Mouse (Mus musculus) hindbrain, embryonic 13.5 days (tissue): ENCODE data around the gene Cpa4. TPM values are rescaled to one million over a fixed set of nuclear protein-coding genes. Genes with fewer than 3 reads are reported as not detected.

ENCODE experiments used
- ATAC-seq: fragments of 200-750 bp; cut with Nextera tagmentation; 2 replicates; pipeline ENCODE4 v1.8.0; 2017; ENCODE audit warnings: moderate TSS enrichment; ENCODE audit not compliant: low FRiP score
- H3K27ac ChIP-seq: fragments of 300-500 bp; sonication (generic); 2 replicates; pipeline ENCODE4 v1.5.1; 2015; ENCODE audit warnings: inconsistent platforms, mild to moderate bottlenecking, moderate library complexity
- H3K27me3 ChIP-seq: fragments of 300-500 bp; sonication (generic); 2 replicates; pipeline ENCODE4 v1.6.1; 2015; ENCODE audit warnings: mild to moderate bottlenecking, inconsistent platforms
- H3K36me3 ChIP-seq: fragments of 300-500 bp; sonication (generic); 2 replicates; pipeline ENCODE4 v1.6.1; 2015; ENCODE audit warnings: mild to moderate bottlenecking, inconsistent platforms
- H3K4me1 ChIP-seq: fragments of 300-500 bp; sonication (generic); replicated peaks from 2 replicates; pipeline ENCODE4 v1.6.1; 2015; ENCODE audit warnings: inconsistent platforms
- H3K4me2 ChIP-seq: fragments of 300-500 bp; sonication (generic); 2 replicates; pipeline ENCODE4 v1.6.1; 2015; ENCODE audit warnings: inconsistent platforms, mild to moderate bottlenecking, moderate library complexity
- H3K4me3 ChIP-seq: fragments of 300-500 bp; sonication (generic); 2 replicates; pipeline ENCODE4 v1.5.1; 2015; ENCODE audit warnings: mild to moderate bottlenecking, inconsistent platforms
- H3K9ac ChIP-seq: fragments of 300-500 bp; sonication (generic); 2 replicates; pipeline ENCODE4 v1.6.1; 2015; ENCODE audit warnings: mild to moderate bottlenecking, inconsistent platforms
- H3K9me3 ChIP-seq: fragments of 300-500 bp; sonication (generic); 2 replicates; pipeline ENCODE4 v1.6.1; 2016; ENCODE audit warnings: inconsistent platforms
- WGBS: fragments of 180-500 bp; shearing (Covaris S2); methylation state at CpG from one replicate; pipeline ENCODE4 v1.1.7; 2015; 5-methylcytosine and 5-hydroxymethylcytosine counted together
- polyA plus RNA-seq: library from polyadenylated mRNA; unstranded; fragments of >200 nt; fragmentation: Nextera tagmentation; extraction: Ambion mirVana; gene quantifications from 2 replicates; pipeline ENCODE4 v1.2.1, GENCODE M21; 2015

Gene Cpa4
- polyA plus RNA-seq, 1 experiment from 2014 or later: 1.5 TPM

DNA sequence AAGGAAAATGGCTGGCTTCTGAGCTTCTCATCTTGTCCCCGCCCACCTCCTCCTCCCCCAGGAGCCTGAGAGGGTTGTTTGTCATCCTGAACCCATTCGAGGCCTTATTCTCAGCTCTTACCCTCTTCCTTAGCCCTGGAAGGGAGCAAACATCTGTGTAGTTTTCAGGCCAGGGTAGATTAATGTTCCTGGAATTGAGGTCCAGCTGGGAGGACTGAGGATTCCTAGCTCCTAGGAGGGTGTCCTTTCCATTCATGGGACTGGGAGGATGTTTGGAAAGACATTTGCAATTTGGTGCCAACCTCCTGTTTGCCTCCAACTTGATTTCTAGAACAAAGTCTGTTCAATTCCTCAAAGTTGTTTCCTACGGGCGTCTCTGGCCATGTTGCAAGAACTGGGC lies 52.4 kb downstream of the Cpa4 start:
- H3K9me3 ChIP-seq: no peaks in the 10 kb centered on the region
- no peak overlapping the region for H3K27ac ChIP-seq
- H3K27me3 ChIP-seq: no peaks in the 10 kb centered on the region
- H3K4me3 ChIP-seq: no peak overlapping the region
- 82% methylated on average over 4 of the region's 4 CpGs for WGBS
- peaks cover 37% of the 10 kb centered on the region for H3K4me1 ChIP-seq
- ATAC-seq: no peak
- H3K36me3 ChIP-seq: no peaks in the 10 kb centered on the region
- no peak overlapping the region for H3K4me2 ChIP-seq
- H3K9ac ChIP-seq: no peak overlapping the region

DNA sequence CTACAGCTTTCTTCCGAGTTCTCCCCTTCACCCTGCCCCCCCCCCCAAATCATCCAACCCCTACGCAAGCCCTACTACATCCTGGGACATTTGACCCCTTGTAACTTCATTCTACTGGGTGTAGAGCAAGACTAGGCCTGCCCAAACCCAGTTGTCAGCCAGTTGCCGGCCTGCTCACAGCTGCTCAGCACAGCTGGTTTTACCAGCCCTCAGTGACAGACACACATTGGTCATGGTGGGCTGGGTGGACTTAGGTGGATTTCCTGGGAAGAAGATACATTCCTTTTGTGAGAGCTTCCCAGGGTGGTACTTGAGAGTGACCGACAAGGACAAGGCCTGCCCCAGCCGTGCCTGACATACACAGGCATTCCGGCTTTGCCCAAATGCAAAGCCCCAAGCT lies 52.8 kb downstream of the Cpa4 start:
- Histone ChIP-seq H3K27ac (no peak overlapping the region), H3K9ac (no peak overlapping the region), H3K9me3 (no peaks in the 10 kb centered on the region), H3K4me2 (no peak overlapping the region), H3K4me3 (no peak overlapping the region), H3K27me3 (no peaks in the 10 kb centered on the region), H3K4me1 (peaks cover 33% of the 10 kb centered on the region), H3K36me3 (no peaks in the 10 kb centered on the region)
- ATAC-seq: no peak
- WGBS: 88% methylated on average over 6 of the region's 6 CpGs

DNA sequence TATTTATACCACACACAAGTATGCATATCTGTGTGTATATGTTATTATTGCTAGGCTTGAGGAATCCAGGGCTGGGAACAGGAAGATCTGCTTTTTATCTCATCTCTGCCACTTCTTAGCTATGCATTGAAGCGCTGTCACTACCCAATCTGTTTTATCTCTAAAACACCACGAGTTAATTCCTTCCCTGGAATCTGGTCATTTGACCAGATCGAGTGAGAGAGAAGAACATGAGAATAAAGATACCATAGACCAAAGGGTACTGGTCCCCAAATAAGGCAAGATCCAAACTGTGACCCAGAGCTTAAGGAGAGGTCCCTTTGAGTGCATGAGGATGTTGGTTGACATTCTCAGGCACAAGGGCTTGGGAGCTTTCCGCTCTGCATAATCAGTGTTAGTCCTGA lies 53.8 kb downstream of the Cpa4 start:
- ATAC-seq: no peak
- WGBS: 85% methylated on average over 4 of the region's 4 CpGs
- H3K9me3 ChIP-seq: no peaks in the 10 kb centered on the region
- H3K27ac ChIP-seq: no peak overlapping the region
- no peak overlapping the region for H3K4me3 ChIP-seq
- H3K27me3 ChIP-seq: no peaks in the 10 kb centered on the region
- peaks cover 23% of the 10 kb centered on the region for H3K4me1 ChIP-seq
- H3K4me2 ChIP-seq: no peak overlapping the region
- H3K36me3 ChIP-seq: no peaks in the 10 kb centered on the region
- no peak overlapping the region for H3K9ac ChIP-seq

DNA sequence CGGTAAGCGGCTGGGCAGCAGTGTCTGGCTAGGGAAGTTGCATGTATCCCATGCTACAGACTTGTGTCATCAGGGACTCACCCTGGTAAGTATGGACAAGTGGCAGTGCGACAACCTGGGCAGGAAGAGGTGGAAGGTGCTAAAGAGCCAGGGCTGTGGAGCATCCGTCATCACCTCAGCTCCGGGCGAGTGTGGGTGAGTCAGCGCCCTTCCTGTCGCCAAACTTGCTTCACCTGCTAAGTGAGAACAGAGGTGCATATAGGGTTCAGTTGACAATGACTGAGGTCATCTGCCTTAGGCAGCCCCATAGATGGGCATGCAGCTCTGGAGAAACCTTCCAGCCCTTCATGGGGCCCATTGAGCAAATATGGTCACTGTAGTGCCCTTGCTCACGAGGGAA lies 56.6 kb downstream of the Cpa4 start:
- Histone ChIP-seq H3K27ac (no peak overlapping the region), H3K4me3 (no peak overlapping the region), H3K27me3 (no peaks in the 10 kb centered on the region), H3K4me2 (no peak overlapping the region), H3K9ac (no peak overlapping the region), H3K36me3 (no peaks in the 10 kb centered on the region), H3K4me1 (peaks cover 12% of the 10 kb centered on the region), H3K9me3 (no peaks in the 10 kb centered on the region)
- no peak for ATAC-seq
- whole genome bisulfite sequencing: 91% methylated on average over 9 of the region's 9 CpGs

DNA sequence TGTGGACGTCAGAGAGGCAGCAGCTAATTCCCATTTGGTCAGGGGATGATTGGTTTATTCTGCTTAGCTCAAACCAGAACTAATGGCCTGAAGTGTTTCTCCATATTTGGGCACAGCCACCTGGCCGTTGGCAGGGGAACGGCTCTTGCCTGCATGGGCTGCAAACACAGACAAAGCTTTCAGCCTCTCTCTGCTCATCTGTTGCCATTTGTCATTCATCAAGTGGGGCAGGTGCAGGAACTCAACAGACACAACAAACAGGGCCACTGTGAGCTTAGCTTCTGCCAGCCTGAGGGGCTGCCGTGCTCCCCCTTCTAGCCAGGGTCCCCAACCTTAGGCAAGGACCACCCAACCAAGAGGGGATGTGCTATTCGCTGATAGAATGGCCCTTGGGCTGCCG lies 60.0 kb downstream of the Cpa4 start:
- H3K27ac ChIP-seq: peak overlapping the region; percentile 69
- H3K9ac ChIP-seq: no peak overlapping the region
- no peak overlapping the region for H3K4me2 ChIP-seq
- H3K27me3 ChIP-seq: no peaks in the 10 kb centered on the region
- peaks cover 12% of the 10 kb centered on the region for H3K4me1 ChIP-seq
- H3K36me3 ChIP-seq: no peaks in the 10 kb centered on the region
- H3K4me3 ChIP-seq: no peak overlapping the region
- 38% methylated on average over 6 of the region's 6 CpGs for WGBS
- H3K9me3 ChIP-seq: no peaks in the 10 kb centered on the region
- ATAC-seq: peak; percentile 73; the same call in 1 of the 2 replicates

DNA sequence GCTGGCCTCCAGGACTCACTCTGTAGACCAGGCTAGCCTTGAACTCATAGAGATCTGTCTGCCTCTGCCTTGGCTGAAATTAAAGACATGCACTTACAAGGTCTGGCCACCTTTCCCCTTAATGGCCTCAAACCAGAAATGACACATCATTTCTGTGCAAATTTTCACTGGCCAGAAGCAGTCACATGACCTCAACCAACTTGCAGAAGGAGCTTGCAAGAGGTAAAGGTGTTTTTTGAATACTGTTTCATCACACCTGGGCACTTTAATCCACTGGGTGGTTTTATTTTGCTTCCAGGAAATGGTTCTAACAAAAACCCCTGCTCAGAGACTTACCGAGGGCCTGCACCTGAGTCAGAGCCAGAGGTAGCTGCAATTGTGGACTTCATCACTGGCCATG lies 61.8 kb downstream of the Cpa4 start:
- Histone ChIP-seq H3K27ac (no peak overlapping the region), H3K4me2 (no peak overlapping the region), H3K4me3 (no peak overlapping the region), H3K4me1 (peaks cover 12% of the 10 kb centered on the region), H3K27me3 (no peaks in the 10 kb centered on the region), H3K36me3 (no peaks in the 10 kb centered on the region), H3K9ac (no peak overlapping the region), H3K9me3 (no peaks in the 10 kb centered on the region)
- no peak for ATAC-seq
- WGBS: 91% methylated on average over 1 of the region's 1 CpGs

DNA sequence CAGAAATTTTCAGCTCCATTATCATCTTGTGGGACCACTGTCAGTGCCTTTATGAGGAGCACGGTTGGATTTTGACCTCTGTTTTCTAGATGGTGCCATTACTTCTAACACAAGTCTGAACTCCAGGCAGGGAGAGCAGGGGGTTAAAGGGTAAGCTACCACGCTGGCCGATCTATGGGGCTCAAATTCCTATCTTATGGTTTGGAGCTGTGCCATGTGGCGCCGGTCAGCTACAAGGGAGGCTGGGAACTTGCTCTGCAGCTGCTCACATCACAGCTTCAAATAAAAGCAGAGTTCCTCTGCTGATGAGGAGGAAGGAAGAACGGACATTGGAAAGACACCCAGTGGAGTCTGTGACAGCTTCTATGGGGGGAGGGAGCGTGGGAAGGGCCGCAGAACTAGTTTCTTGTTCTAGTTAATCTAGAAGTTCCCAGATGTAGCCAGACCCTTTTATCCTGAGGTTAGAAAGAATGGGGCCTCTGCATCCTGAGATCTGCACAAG lies 67.2 kb downstream of the Cpa4 start:
- H3K27ac ChIP-seq: 0 out of 2 replicates have a peak overlapping the region, but pooled peaks have one; percentile 8

DNA sequence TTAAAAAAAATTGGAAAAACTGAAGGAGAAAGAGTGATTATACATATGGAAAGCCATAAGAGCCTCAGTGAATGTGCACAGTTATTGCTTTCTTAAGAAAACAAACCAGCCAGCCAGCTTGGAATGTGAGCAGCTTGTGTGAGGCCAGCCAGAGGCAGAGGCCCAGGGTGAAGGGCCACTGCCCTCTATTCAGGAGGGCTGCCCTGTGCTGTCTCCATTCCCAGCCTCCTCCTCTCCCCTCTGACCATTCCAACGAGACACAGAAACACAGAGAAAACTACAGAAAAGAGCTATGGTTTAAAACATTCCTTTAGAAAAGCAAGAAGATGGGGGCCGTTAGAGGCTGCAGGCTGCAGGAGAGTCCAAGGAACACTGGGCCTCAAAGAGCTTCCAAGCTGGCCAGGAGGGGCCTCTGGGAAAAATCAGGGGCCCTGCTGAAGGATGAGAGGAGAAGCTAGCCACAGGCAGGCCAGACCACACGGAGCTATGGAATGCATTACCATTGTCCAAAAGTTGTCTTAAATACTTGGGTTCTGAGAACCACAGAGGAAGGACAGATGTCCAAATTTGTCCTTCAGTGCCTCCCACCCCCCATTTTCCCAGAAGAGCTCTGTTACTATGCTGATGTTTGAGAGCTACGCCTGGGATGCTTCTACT lies 68.1 kb downstream of the Cpa4 start:
- no peak overlapping the region for H3K4me2 ChIP-seq
- 30% methylated on average over 4 of the region's 4 CpGs for WGBS
- H3K36me3 ChIP-seq: no peaks in the 10 kb centered on the region
- H3K9me3 ChIP-seq: no peaks in the 10 kb centered on the region
- peaks cover 7% of the 10 kb centered on the region; the same call in 1 of the 2 replicates for H3K4me1 ChIP-seq
- H3K27ac ChIP-seq: peak overlapping the region; percentile 67
- no peak overlapping the region for H3K9ac ChIP-seq
- ATAC-seq: no peak
- H3K4me3 ChIP-seq: no peak overlapping the region
- no peaks in the 10 kb centered on the region for H3K27me3 ChIP-seq

More for the DNA sequence above, 67.2 kb downstream of the Cpa4 start:
- Histone ChIP-seq H3K36me3 (no peaks in the 10 kb centered on the region), H3K9ac (no peak overlapping the region), H3K27me3 (no peaks in the 10 kb centered on the region), H3K9me3 (no peaks in the 10 kb centered on the region), H3K4me3 (no peak overlapping the region), H3K4me2 (no peak overlapping the region), H3K4me1 (peaks cover 7% of the 10 kb centered on the region; the same call in 1 of the 2 replicates)
- no peak for ATAC-seq
- WGBS: 44% methylated on average over 8 of the region's 8 CpGs

DNA sequence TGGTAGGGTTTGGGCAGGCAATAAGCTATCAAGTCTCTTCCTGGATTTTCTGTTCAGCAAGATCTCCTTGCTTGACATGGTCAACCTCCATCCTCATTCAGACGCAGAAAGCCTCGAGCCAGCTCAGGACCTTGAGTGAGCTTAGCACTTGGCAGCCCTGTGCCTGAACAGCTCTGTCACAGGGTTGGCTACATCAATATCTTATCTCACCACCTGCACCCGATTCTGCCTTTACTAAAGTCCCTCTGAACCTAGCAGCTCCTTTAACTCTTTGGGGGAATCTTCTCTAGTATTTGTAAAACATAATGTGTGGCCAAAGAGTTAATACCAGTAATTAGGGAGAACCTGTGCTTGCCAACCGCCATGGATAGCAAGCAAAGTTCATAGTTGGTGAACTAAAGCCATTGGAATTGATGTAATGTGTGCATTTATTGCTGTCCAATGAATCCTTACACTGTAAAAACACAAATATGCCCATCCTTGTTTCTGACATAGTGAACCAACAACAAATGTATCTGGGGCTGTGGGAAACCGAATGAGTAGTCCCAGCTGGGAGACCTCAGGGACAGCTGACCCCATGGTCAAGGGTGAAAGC lies 70.6 kb downstream of the Cpa4 start, which contains the start of gene Cpa1:
Gene Cpa1, plus strand, starts transcription at position 545 of the 595 bp plus-strand sequence.
- Histone ChIP-seq H3K36me3 (no peaks in the 10 kb centered on the region), H3K27ac (no peak within 1 kb of the TSS), H3K4me3 (no peak within 1 kb of the TSS), H3K4me2 (no peak within 1 kb of the TSS), H3K4me1 (peaks cover 7% of the 10 kb centered on the region; the same call in 1 of the 2 replicates), H3K9me3 (no peaks in the 10 kb centered on the region), H3K9ac (no peak within 1 kb of the TSS), H3K27me3 (no peaks in the 10 kb centered on the region)
- WGBS: 91% methylated on average over 5 of the region's 5 CpGs
- no peak for ATAC-seq

Other genes starting within 250 kb of the Cpa4 start
- gene Zc3hc1, start 177.3 kb upstream of the Cpa4 start, polyA plus RNA-seq: 64.9 and 71.4 TPM in 2 replicates
- 32.9 and 34.2 TPM in 2 replicates for gene Klhdc10, start 166.5 kb upstream of the Cpa4 start, polyA plus RNA-seq
- gene Tmem209, start 58.6 kb upstream of the Cpa4 start, polyA plus RNA-seq: 29.5 and 33.4 TPM in 2 replicates
- gene Ssmem1, start 58.5 kb upstream of the Cpa4 start, polyA plus RNA-seq: 0.12 and 0.39 TPM in 2 replicates
- gene Cpa2, start 26.8 kb upstream of the Cpa4 start, polyA plus RNA-seq: 6.9 and 8.7 TPM in 2 replicates
- not detected in 2 replicates for gene Cpa5, start 42.6 kb downstream of the Cpa4 start, polyA plus RNA-seq
- gene Cpa1, start 70.8 kb downstream of the Cpa4 start, polyA plus RNA-seq: 0.71 and 1.1 TPM in 2 replicates
- 13.3 and 14.2 TPM in 2 replicates for gene Cep41, start 125.4 kb downstream of the Cpa4 start, polyA plus RNA-seq
- 367 and 379 TPM in 2 replicates for gene Mest, start 155.2 kb downstream of the Cpa4 start, polyA plus RNA-seq